Comparison of ENCODE assay signal across 8 mouse cellular contexts in the genomic region with DNA sequence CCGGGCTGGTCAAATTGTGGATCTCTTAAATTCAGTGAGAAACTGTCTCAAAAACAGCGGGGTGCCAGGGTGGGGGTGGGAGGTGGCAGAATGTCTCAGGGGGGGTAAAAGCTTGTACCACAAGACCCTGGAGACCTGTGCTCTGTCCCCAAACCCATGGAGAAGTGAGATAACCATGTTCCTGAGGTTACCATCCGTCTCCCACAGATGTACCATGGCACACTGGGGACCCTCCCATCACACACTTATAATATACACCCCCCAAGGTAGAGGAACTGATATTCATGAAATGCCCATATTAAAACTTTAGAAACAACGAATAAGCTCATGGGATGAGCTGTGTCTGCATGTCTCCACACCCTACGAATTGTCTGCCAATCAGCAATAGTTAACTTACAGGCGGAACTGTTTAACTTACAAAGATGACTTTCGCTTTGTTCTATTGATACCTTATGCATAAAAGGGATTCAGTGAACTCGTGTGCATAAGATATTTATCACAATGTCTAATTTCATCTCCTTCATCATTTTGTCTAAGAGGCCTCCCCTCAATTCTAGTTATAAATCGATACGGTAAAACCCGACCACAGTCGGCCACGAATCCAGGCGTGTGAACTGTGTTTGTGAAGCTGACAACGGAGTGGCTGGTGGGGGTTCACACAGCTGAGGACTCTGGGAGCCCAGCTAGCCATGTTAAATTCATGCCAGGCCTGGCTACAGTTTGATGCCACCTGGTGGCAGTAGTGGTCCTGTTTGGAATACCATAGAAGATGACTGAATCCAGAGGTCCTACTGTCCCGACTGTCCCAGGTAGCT. TPM values are rescaled to one million over a fixed set of nuclear protein-coding genes. Genes with fewer than 3 reads are reported as not detected.
A peak's percentile ranks its signal among the peaks of the same experiment; 100 is the strongest.
DNase-seq lines count a peak whose midpoint lies in the region; ATAC-seq and TF ChIP-seq lines count a peak whose summit lies in the region.

No protein-coding gene starts in this region.

- H3K27ac ChIP-seq in embryonic facial prominence, embryonic 13.5 days: no peak overlapping the region
- H3K27ac ChIP-seq in heart, adult 2 months: no peak overlapping the region
- H3K27ac ChIP-seq in limb, embryonic 12.5 days: no peak overlapping the region
- H3K27ac ChIP-seq in midbrain, embryonic 14.5 days (replicated peaks; ENCODE audit: low read depth, low read length): no peak overlapping the region
- H3K27ac ChIP-seq in spleen, adult 2 months (ENCODE audit: insufficient read depth, low read length): no peak overlapping the region

- peak overlapping the region; percentile 30 for H3K4me3 ChIP-seq in embryonic facial prominence, embryonic 13.5 days
- no peak overlapping the region for H3K4me3 ChIP-seq in heart, adult 2 months
- peak overlapping the region; percentile 15 for H3K4me3 ChIP-seq in limb, embryonic 12.5 days (replicated peaks)
- no peak overlapping the region; the same call in 1 of the 2 replicates for H3K4me3 ChIP-seq in midbrain, embryonic 14.5 days (replicated peaks; ENCODE audit: low read depth, low read length)
- peak overlapping the region; percentile 42 for H3K4me3 ChIP-seq in spleen, adult 2 months (ENCODE audit: extremely low read depth, insufficient read depth, insufficient read length)

- H3K9ac ChIP-seq in embryonic facial prominence, embryonic 13.5 days: 0 out of 2 replicates have a peak overlapping the region, but pooled peaks have one; percentile 32
- H3K9ac ChIP-seq in heart, adult 2 months (ENCODE audit: low read depth, low read length): no peak overlapping the region
- H3K9ac ChIP-seq in limb, embryonic 12.5 days (replicated peaks): peak overlapping the region; percentile 24; the same call in 1 of the 2 replicates
- H3K9ac ChIP-seq in midbrain, embryonic 14.5 days (replicated peaks; ENCODE audit: low read length): no peak overlapping the region

- no peaks in the 10 kb centered on the region for H3K27me3 ChIP-seq in embryonic facial prominence, embryonic 13.5 days
- H3K27me3 ChIP-seq in heart, adult 2 months (ENCODE audit: control insufficient read depth, insufficient read depth, low read length): no peaks in the 10 kb centered on the region
- H3K27me3 ChIP-seq in limb, embryonic 12.5 days: peaks cover 10% of the 10 kb centered on the region; the same call in 1 of the 2 replicates
- H3K27me3 ChIP-seq in midbrain, embryonic 14.5 days (ENCODE audit: control insufficient read depth, insufficient read depth, low read length): no peaks in the 10 kb centered on the region
- no peaks in the 10 kb centered on the region for H3K27me3 ChIP-seq in spleen, adult 2 months (ENCODE audit: control insufficient read depth, insufficient read depth, low read length)

- peak; percentile 75 for TF ChIP-seq CTCF in heart, adult 2 months (IDR thresholded peaks at IDR 0.05)
- TF ChIP-seq CTCF in spleen, adult 2 months (IDR thresholded peaks at IDR 0.05; ENCODE audit: extremely low read depth, insufficient read depth, insufficient read length, insufficient replicate concordance): peak; percentile 33; the same call in 1 of the 2 replicates

- peak overlapping the region; percentile 57 for H3K4me2 ChIP-seq in embryonic facial prominence, embryonic 13.5 days
- H3K4me2 ChIP-seq in limb, embryonic 12.5 days: peak overlapping the region; percentile 45
- peak overlapping the region; percentile 42 for H3K4me2 ChIP-seq in midbrain, embryonic 14.5 days (ENCODE audit: low read length)

- peaks cover 15% of the 10 kb centered on the region for H3K4me1 ChIP-seq in embryonic facial prominence, embryonic 13.5 days
- no peaks in the 10 kb centered on the region for H3K4me1 ChIP-seq in heart, adult 2 months (ENCODE audit: control insufficient read depth, insufficient read depth, low read length)
- H3K4me1 ChIP-seq in limb, embryonic 12.5 days (replicated peaks): 0 out of 2 replicates have a peak, but pooled peaks cover 8% of the 10 kb centered on the region
- 0 out of 2 replicates have a peak, but pooled peaks cover 5% of the 10 kb centered on the region for H3K4me1 ChIP-seq in midbrain, embryonic 14.5 days (ENCODE audit: control insufficient read depth, insufficient read depth, low read length)
- H3K4me1 ChIP-seq in spleen, adult 2 months (ENCODE audit: control insufficient read depth, insufficient read depth, insufficient read length): no peaks in the 10 kb centered on the region; the same call in 1 of the 2 replicates

- TF ChIP-seq POLR2A in heart, adult 2 months (IDR thresholded peaks at IDR 0.05; ENCODE audit: insufficient read depth, low read depth, low read length): no peak
- no peak for TF ChIP-seq POLR2A in spleen, adult 2 months (IDR thresholded peaks at IDR 0.05; ENCODE audit: low read depth, low read length)

- no peaks in the 10 kb centered on the region for H3K79me2 ChIP-seq in heart, adult 2 months (replicated peaks; ENCODE audit: control insufficient read depth, insufficient read depth, low read length)

- intact Hi-C loops in heart, adult 2 months (cut with DNase I): no loop called here

- no peak for ATAC-seq in embryonic facial prominence, embryonic 13.5 days (ENCODE audit: insufficient number of reproducible peaks, insufficient read depth, low FRiP score, low TSS enrichment, low read depth)
- ATAC-seq in limb, embryonic 12.5 days (ENCODE audit: insufficient number of reproducible peaks, insufficient read depth, low FRiP score, low TSS enrichment, low read depth): peak; percentile 80; the same call in 1 of the 2 replicates
- peak; percentile 88 for ATAC-seq in midbrain, embryonic 14.5 days (ENCODE audit: low FRiP score, low TSS enrichment)

- H3K36me3 ChIP-seq in embryonic facial prominence, embryonic 13.5 days: no peaks in the 10 kb centered on the region
- no peaks in the 10 kb centered on the region for H3K36me3 ChIP-seq in heart, adult 2 months (ENCODE audit: control insufficient read depth, insufficient read depth, low read length)
- H3K36me3 ChIP-seq in limb, embryonic 12.5 days: no peaks in the 10 kb centered on the region
- H3K36me3 ChIP-seq in midbrain, embryonic 14.5 days (ENCODE audit: control insufficient read depth, insufficient read depth, low read length): no peaks in the 10 kb centered on the region
- H3K36me3 ChIP-seq in spleen, adult 2 months (ENCODE audit: control insufficient read depth, insufficient read depth, low read length): no peaks in the 10 kb centered on the region

- peak; percentile 72 for TF ChIP-seq EP300 in heart, adult 2 months (IDR thresholded peaks at IDR 0.05; ENCODE audit: insufficient read depth, low read depth, low read length)

- peak; percentile 10 to 41 for DNase-seq in urinary bladder, adult 18-20 months (ENCODE audit: low spot score in 2 of 2)
- no peak for DNase-seq in urinary bladder, postnatal 10 days (ENCODE audit: low spot score)
- peak; percentile 68 to 71 for DNase-seq in heart, adult 2 months
- DNase-seq in kidney, adult 8-10 months: peak; percentile 73 to 87
- peak; percentile 94 for DNase-seq in midbrain, embryonic 14.5 days
- peak; percentile 31 to 62 for DNase-seq in spleen, adult 2 months (ENCODE audit: low read depth in 1 of 2, low spot score in 2 of 2)

- WGBS in embryonic facial prominence, embryonic 13.5 days: 22% methylated on average over 16 of the region's 16 CpGs
- WGBS in heart, adult 2 months: 25% methylated on average over 16 of the region's 16 CpGs
- 28% methylated on average over 16 of the region's 16 CpGs for WGBS in limb, embryonic 12.5 days
- 25% methylated on average over 16 of the region's 16 CpGs for WGBS in midbrain, embryonic 14.5 days
- WGBS in spleen, adult 2 months: 14% methylated on average over 16 of the region's 16 CpGs

- 0 out of 2 replicates have a peak, but pooled peaks cover 1% of the 10 kb centered on the region for H3K9me3 ChIP-seq in embryonic facial prominence, embryonic 13.5 days
- no peaks in the 10 kb centered on the region for H3K9me3 ChIP-seq in limb, embryonic 12.5 days
- H3K9me3 ChIP-seq in midbrain, embryonic 14.5 days (ENCODE audit: control insufficient read depth, low read length): no peaks in the 10 kb centered on the region

RNA-seq across cellular contexts. Expression of gene Bend3, which starts 26.6 kb away (rescaled TPM):
- polyA plus RNA-seq in embryonic facial prominence, embryonic 13.5 days (2015; fragmentation: Nextera tagmentation; extraction: Ambion mirVana): 4.5 and 5.4 TPM in 2 replicates
- 1 to 10 TPM; 5.2 to 7.4 TPM for total RNA-seq in heart, adult 2 months (2021)
- polyA plus RNA-seq in heart, adult 2 months (2012; rRNA removed): 2.9 and 4.5 TPM in 2 replicates
- 5.8 and 5.9 TPM in 2 replicates for polyA plus RNA-seq in limb, embryonic 12.5 days (2016; fragmentation: Nextera tagmentation; extraction: Ambion mirVana)
- 3.8 and 6.1 TPM in 2 replicates for polyA plus RNA-seq in midbrain, embryonic 14.5 days (2014; fragmentation: Nextera tagmentation; extraction: Ambion mirVana)
- polyA plus RNA-seq in spleen, adult 2 months (2012; rRNA removed): 2.1 and 3.1 TPM in 2 replicates

Comparison
In these comparisons a context has a peak if more than half of its experiments do, and no peak if none do; other contexts are left out.
1. H3K4me3 ChIP-seq: peak in embryonic facial prominence, embryonic 13.5 days (single experiment), limb, embryonic 12.5 days (single experiment) and spleen, adult 2 months (single experiment); none in heart, adult 2 months (single experiment) and midbrain, embryonic 14.5 days (single experiment).
2. H3K9ac ChIP-seq: peak in embryonic facial prominence, embryonic 13.5 days (single experiment) and limb, embryonic 12.5 days (single experiment); none in heart, adult 2 months (single experiment) and midbrain, embryonic 14.5 days (single experiment).
3. Peak in every context shown above with its lines, with median percentiles within 50 percentile points of each other: H3K4me2 ChIP-seq.